ENCODE assay signal across 8 mouse cellular contexts in the genomic region with DNA sequence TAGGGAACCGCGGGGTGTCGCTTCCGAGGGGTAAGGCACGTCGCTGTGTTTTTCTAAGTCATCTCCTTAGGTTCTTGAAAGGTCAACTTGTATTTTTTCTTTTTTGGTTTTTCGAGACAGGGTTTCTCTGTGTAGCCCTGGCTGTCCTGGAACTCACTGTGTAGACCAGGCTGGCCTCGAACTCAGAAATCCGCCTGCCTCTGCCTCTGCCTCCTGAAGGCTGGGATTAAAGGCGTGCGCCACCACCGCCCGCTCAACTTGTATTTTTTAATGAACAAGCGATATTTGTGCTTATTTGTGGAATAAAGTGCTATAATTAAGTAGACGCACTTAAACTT. TPM values are rescaled to one million over a fixed set of nuclear protein-coding genes. Genes with fewer than 3 reads are reported as not detected.
DNase-seq lines count a peak whose midpoint lies in the region; ATAC-seq and TF ChIP-seq lines count a peak whose summit lies in the region.
"Not testable (repeated sequence)": the region's sequence is repeated elsewhere in the genome, so short reads cannot be mapped to it uniquely, and the experiment has no call there.

No protein-coding gene starts in this region.

- H3K4me3 ChIP-seq in brown adipose tissue, adult 24 weeks (ENCODE audit: insufficient read depth, low read depth, low read length) = peak overlapping the region; percentile 41
- H3K4me3 ChIP-seq in forebrain, embryonic 12.5 days (replicated peaks) = peak overlapping the region; percentile 58
- H3K4me3 ChIP-seq in heart, embryonic 15.5 days = peak overlapping the region; percentile 69
- H3K4me3 ChIP-seq in intestine, embryonic 16.5 days (ENCODE audit: low read length) = peak overlapping the region; percentile 61
- peak overlapping the region; percentile 59 for H3K4me3 ChIP-seq in limb, embryonic 13.5 days
- H3K4me3 ChIP-seq in lung, embryonic 16.5 days (ENCODE audit: low read length) = peak overlapping the region; percentile 68
- H3K4me3 ChIP-seq in testis, adult 2 months (ENCODE audit: control insufficient read depth, low read depth, low read length) = peak overlapping the region; percentile 80

- DNase-seq in naive thymus-derived CD4-positive, alpha-beta T cell, adult 2 months (ENCODE audit: low read depth) = peak; percentile 19

- TF ChIP-seq CTCF in testis, adult 2 months (IDR thresholded peaks at IDR 0.05; ENCODE audit: control insufficient read depth, insufficient read depth, insufficient replicate concordance, low read depth, low read length) = not testable (repeated sequence)

- 30% methylated on average over 15 of the region's 15 CpGs for WGBS in forebrain, embryonic 12.5 days
- WGBS in heart, embryonic 15.5 days = 26% methylated on average over 15 of the region's 15 CpGs
- 27% methylated on average over 15 of the region's 15 CpGs for WGBS in intestine, embryonic 16.5 days
- 37% methylated on average over 15 of the region's 15 CpGs for WGBS in limb, embryonic 13.5 days
- 30% methylated on average over 15 of the region's 15 CpGs for WGBS in lung, embryonic 16.5 days

- H3K4me1 ChIP-seq in brown adipose tissue, adult 24 weeks (ENCODE audit: control insufficient read depth, insufficient read depth, insufficient read length, low read length); forebrain, embryonic 12.5 days; heart, embryonic 15.5 days (replicated peaks); intestine, embryonic 16.5 days (ENCODE audit: control insufficient read depth, insufficient read depth, low read length); limb, embryonic 13.5 days; lung, embryonic 16.5 days (replicated peaks; ENCODE audit: control insufficient read depth, insufficient read depth, low read length); testis, adult 2 months (ENCODE audit: control insufficient read depth, insufficient read depth, low read length): not testable (repeated sequence)

- H3K36me3 ChIP-seq in forebrain, embryonic 12.5 days (replicated peaks); heart, embryonic 15.5 days; intestine, embryonic 16.5 days (ENCODE audit: control insufficient read depth, insufficient read depth, low read length); limb, embryonic 13.5 days; lung, embryonic 16.5 days (ENCODE audit: control insufficient read depth, insufficient read depth, low read length); testis, adult 2 months (ENCODE audit: control insufficient read depth, insufficient read depth, low read length): not testable (repeated sequence)

- H3K9me3 ChIP-seq in forebrain, embryonic 12.5 days; heart, embryonic 15.5 days (replicated peaks); intestine, embryonic 16.5 days (ENCODE audit: control insufficient read depth, low read length); limb, embryonic 13.5 days; lung, embryonic 16.5 days (ENCODE audit: control insufficient read depth, low read length): not testable (repeated sequence)

- H3K27ac ChIP-seq in brown adipose tissue, adult 24 weeks (replicated peaks; ENCODE audit: low read depth, low read length); heart, embryonic 15.5 days; intestine, embryonic 16.5 days (ENCODE audit: low read length); limb, embryonic 13.5 days; lung, embryonic 16.5 days (ENCODE audit: low read length): not testable (repeated sequence)
- peak overlapping the region; percentile 83; the same call in 1 of the 2 replicates for H3K27ac ChIP-seq in forebrain, embryonic 12.5 days
- H3K27ac ChIP-seq in testis, adult 2 months (ENCODE audit: control insufficient read depth, insufficient read depth, low read depth, low read length) = peak overlapping the region; percentile 75

- not testable (repeated sequence) for H3K27me3 ChIP-seq in forebrain, embryonic 12.5 days; heart, embryonic 15.5 days; intestine, embryonic 16.5 days (replicated peaks; ENCODE audit: control insufficient read depth, insufficient read depth, low read length); limb, embryonic 13.5 days; lung, embryonic 16.5 days (ENCODE audit: control insufficient read depth, insufficient read depth, low read depth, low read length); testis, adult 2 months (ENCODE audit: control insufficient read depth, insufficient read depth, low read length)

- not testable (repeated sequence) for TF ChIP-seq POLR2A in testis, adult 2 months (IDR thresholded peaks at IDR 0.05; ENCODE audit: control insufficient read depth, low read depth, low read length)

- not testable (repeated sequence) for ATAC-seq in forebrain, embryonic 12.5 days (ENCODE audit: low FRiP score); heart, embryonic 15.5 days (replicated peaks; ENCODE audit: insufficient number of reproducible peaks, insufficient read depth, low FRiP score, low read depth); limb, embryonic 13.5 days (ENCODE audit: low FRiP score, low read depth); lung, embryonic 16.5 days (ENCODE audit: low read depth)
- peak; percentile 14; the same call in 1 of the 2 replicates for ATAC-seq in intestine, embryonic 16.5 days

- H3K9ac ChIP-seq in forebrain, embryonic 12.5 days; heart, embryonic 15.5 days; intestine, embryonic 16.5 days (ENCODE audit: low read depth, low read length); limb, embryonic 13.5 days; lung, embryonic 16.5 days (ENCODE audit: low read length): not testable (repeated sequence)

- peak overlapping the region; percentile 40 for H3K4me2 ChIP-seq in forebrain, embryonic 12.5 days
- peak overlapping the region; percentile 50 for H3K4me2 ChIP-seq in heart, embryonic 15.5 days
- peak overlapping the region; percentile 32 for H3K4me2 ChIP-seq in intestine, embryonic 16.5 days (ENCODE audit: low read depth, low read length)
- H3K4me2 ChIP-seq in limb, embryonic 13.5 days (replicated peaks) = peak overlapping the region; percentile 45
- H3K4me2 ChIP-seq in lung, embryonic 16.5 days (ENCODE audit: low read depth, low read length) = peak overlapping the region; percentile 43

RNA-seq across cellular contexts. Expression of gene Hccs, which starts 0.5 kb away (rescaled TPM):
- 35.8 and 50.3 TPM in 2 replicates for polyA plus RNA-seq in brown adipose tissue, adult 24 weeks (2012; ENCODE audit: insufficient read depth, insufficient read length, missing spikeins)
- 51.4 TPM in 2 replicates for polyA plus RNA-seq in forebrain, embryonic 12.5 days (2016; fragmentation: Nextera tagmentation; extraction: Ambion mirVana)
- polyA plus RNA-seq in heart, embryonic 15.5 days (2015; fragmentation: Nextera tagmentation; extraction: Ambion mirVana) = 47.3 and 58.0 TPM in 2 replicates
- polyA plus RNA-seq in intestine, embryonic 16.5 days (2015; fragmentation: Nextera tagmentation; extraction: Ambion mirVana) = 27.7 and 30.3 TPM in 2 replicates
- polyA plus RNA-seq in limb, embryonic 13.5 days (2015; fragmentation: Nextera tagmentation; extraction: Ambion mirVana) = 34.2 and 36.3 TPM in 2 replicates
- 22.9 and 26.5 TPM in 2 replicates for polyA plus RNA-seq in lung, embryonic 16.5 days (2015; fragmentation: Nextera tagmentation; extraction: Ambion mirVana)
- 2.3 and 2.9 TPM in 2 replicates for polyA plus RNA-seq in testis, adult 2 months (2012; rRNA removed)
